Mouse (Mus musculus) C2C12 (cell line): ENCODE measurements around the gene Duxbl2. TPM values are rescaled to one million over a fixed set of nuclear protein-coding genes. Genes with fewer than 3 reads are reported as not detected.
"Not testable (repeated sequence)": the region's sequence is repeated elsewhere in the genome, so short reads cannot be mapped to it uniquely, and the experiment has no call there.

Experiments used
- H3K27me3 ChIP-seq: one replicate; pipeline ENCODE4 v1.6.1; 2011; ENCODE audit not compliant: control insufficient read depth, insufficient read depth, insufficient read length
- H3K36me3 ChIP-seq: one replicate; pipeline ENCODE4 v1.6.1; 2011; ENCODE audit not compliant: control insufficient read depth, insufficient read depth
- H3K4me3 ChIP-seq: one replicate; pipeline ENCODE4 v1.5.1; 2011; ENCODE audit warnings: mild to moderate bottlenecking, control low read depth; ENCODE audit not compliant: poor library complexity, insufficient read depth, severe bottlenecking
- H3K79me2 ChIP-seq: one replicate; pipeline ENCODE4 v1.6.1; 2011; ENCODE audit not compliant: control insufficient read depth, insufficient read depth
- H3K79me3 ChIP-seq: one replicate; pipeline ENCODE4 v1.6.1; 2011; ENCODE audit warnings: low read depth, control low read depth
- H3ac ChIP-seq: one replicate; pipeline ENCODE3; 2011; ENCODE audit warnings: low read depth; ENCODE audit not compliant: control insufficient read depth, insufficient read length
- long read RNA-seq, 2 experiments: library from polyadenylated mRNA; unstranded; transcript quantifications; one replicate each; pipeline ENCODE4 v2.0.0; 2019 to 2020
- polyA plus RNA-seq: library from polyadenylated mRNA; unstranded; fragments of >200 nt; fragmentation: generic; extraction: Trizol; gene quantifications from one replicate; pipeline ENCODE4 v1.2.1, GENCODE M21; 2012; ENCODE audit warnings: missing spikeins

Duxbl2 gene
- not detected for polyA plus RNA-seq
- long read RNA-seq, experiment 1: 0 reads
- long read RNA-seq, experiment 2: 0 reads

DNA sequence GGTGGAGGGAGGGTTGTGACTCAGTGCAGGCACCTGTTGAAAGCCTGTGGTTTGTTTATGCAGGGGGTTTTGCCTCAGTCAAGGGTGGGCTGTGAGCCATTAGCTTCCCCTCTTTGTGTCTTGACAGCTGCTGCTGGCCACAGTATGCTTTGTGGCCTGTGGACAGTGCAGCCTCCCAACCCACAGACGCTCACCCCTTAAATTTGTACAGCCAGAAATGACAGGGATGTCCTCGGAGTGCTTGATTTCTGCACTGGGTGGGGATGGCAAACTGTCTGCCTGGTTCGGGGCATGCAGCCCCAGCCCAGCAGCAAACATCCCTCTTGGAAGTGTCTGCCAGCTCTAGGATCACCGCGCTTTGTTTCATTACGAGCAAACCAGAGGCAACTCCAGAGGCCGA is at the start of gene Duxbl2:
Gene Duxbl2 (plus strand): TSS at position 200 of the 400 bp plus-strand sequence.
- not testable (repeated sequence) for H3K79me2 ChIP-seq, H3K4me3 ChIP-seq, H3K27me3 ChIP-seq, H3K79me3 ChIP-seq, H3ac ChIP-seq, H3K36me3 ChIP-seq

DNA sequence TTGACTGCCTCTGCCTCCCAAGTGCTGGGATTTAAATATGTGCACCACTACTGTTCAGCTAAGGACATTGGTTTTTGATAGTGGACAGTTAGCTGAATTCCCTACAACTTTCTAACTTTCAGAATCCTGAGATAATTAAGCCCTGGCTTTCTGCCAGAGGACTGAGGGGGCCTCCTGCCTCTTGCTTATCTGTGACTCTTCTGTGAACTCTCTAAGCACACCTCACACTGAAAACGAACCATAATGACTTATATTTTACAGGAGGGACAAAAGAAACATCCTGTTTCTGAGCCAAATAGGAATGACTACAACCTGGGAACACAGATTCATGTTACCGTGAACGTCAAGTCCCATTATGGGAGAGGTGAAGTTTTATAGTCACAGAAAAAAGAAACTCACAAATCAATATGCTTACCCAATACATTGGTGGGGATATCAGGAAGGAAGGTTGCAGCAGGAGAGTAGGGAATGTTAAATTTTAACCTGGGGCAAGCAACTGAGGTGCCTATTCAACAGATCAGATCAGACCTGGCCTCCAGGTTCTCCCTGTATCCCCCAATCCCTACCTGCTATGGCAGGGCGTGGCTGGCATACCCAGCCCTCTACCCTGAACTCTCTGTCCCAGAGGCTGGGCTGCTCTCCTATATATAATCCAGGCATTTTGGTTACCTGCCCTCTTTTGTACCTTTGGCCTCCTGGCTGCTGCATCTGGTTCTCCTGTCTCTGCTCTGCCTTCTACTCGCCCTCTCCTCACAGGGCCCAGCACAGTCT is 41.3 kb upstream of the Duxbl2 start:
- not testable (repeated sequence) for H3K79me3 ChIP-seq, H3K36me3 ChIP-seq, H3ac ChIP-seq, H3K4me3 ChIP-seq, H3K27me3 ChIP-seq, H3K79me2 ChIP-seq

DNA sequence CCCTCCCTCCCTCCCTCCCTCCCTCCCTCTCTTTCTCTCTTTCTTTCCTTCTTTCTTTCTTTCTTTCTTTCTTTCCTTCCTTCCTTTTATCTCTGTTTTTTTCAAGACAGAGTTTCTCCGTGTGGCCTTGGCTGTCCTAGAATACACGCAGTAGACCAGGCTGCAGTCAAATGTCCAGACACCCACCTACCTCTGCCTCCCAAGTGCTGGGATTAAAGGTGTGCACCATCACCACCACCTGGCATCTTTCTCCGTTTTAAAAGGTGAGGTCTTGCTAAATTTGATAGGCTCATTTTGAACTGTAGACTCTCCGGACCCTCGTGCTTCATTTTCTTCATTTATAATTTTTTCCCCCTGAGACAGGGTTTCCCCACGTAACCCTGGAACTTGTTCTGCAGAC is 36.9 kb upstream of the Duxbl2 start, which contains the start of gene Cphx2:
Gene Cphx2 (plus strand): TSS at position 301 of the 400 bp plus-strand sequence.
- not testable (repeated sequence) for H3K27me3 ChIP-seq, H3ac ChIP-seq, H3K4me3 ChIP-seq, H3K79me3 ChIP-seq, H3K79me2 ChIP-seq, H3K36me3 ChIP-seq

DNA sequence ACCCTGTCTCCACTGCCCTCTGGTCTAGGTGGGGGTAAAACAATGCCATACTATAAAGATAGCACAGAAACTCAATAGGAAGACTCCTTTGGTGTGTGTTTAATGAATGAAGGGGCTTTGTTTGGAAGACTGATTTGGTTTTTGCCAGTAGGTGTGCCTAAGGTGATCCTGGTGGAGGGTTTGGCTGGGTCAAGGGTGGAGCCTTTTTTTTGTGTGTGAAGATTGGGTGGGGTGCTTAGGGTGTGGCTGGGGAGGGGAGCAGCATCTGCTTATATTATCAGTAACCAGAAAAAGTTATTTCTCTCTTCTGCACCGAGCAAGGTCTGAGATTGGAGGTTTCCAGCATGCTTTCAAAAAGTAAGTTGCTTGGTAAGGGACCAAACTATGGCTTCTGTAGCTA is 36.2 kb upstream of the Duxbl2 start, which contains the start of gene Cphx3:
Gene Cphx3 (plus strand): TSS at position 301 of the 400 bp plus-strand sequence.
- not testable (repeated sequence) for H3K4me3 ChIP-seq, H3K27me3 ChIP-seq, H3K36me3 ChIP-seq

DNA sequence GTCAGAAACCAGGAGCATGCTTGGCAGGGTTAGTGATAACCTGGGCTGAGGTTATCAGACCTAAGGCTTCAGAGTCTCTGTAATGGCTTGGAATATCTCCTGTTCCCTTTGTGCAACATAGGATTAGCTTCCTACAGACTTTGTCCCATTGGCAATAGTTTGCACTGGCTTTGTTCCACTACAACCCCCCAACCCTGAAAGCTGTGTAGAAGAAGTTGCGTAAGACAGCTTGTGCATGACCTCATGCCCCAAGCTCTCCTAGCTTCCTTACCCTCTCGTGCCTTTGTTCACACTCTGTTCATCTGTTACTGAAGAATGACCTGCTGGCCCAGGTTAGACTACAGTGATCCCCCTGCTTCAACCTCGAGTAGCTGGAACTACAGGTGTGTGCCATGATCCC is 20.5 kb upstream of the Duxbl2 start:
- H3K79me3 ChIP-seq, H3K4me3 ChIP-seq, H3K79me2 ChIP-seq, H3K36me3 ChIP-seq, H3ac ChIP-seq, H3K27me3 ChIP-seq: not testable (repeated sequence)

More for the DNA sequence above, 36.2 kb upstream of the Duxbl2 start, which contains the start of gene Cphx3:
- not testable (repeated sequence) for H3K79me2 ChIP-seq, H3K79me3 ChIP-seq, H3ac ChIP-seq

DNA sequence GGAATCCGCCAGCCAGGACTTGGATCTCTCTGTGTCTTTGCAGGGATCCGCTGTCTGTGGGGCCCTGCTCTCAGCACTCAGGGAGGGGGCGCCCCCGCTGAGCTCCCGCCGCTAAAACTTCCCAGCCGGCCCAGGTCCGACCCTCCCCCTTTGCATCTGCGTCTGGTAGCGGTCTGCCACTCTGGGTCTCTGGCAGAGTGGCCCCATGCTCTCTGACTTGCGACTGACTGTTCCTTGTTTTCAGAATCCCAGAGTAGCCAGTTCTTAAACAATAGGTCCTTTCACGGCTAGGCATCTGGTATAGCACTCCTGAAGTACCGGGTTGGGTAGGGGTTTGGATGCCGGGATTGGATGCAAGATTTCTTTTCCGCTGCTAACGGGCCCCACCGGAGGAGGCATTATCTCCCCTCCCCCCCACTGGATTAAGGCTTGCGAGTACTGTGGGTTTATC is 426 bp downstream of the Duxbl2 start:
- H3K79me3 ChIP-seq, H3K79me2 ChIP-seq, H3K27me3 ChIP-seq, H3ac ChIP-seq, H3K36me3 ChIP-seq, H3K4me3 ChIP-seq: not testable (repeated sequence)

DNA sequence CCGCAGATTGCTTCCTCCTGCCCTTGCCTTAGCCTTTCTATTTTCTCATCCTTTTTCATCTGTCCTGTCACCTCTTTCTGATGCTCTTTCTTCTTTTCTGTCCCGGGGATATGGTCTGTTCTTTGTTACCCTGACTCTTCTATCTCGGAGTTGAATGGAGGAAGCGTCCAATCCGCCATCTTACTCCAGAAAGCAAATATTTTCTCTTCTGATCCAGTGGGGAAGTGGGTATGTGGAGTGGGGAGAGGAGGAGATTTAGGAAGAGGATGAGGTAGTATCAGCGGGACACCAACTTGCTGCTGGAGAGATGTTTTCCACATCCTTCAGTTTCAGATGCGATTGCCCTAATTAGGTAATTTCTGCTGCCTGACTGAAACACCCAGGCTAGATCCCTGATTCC is 946 bp downstream of the Duxbl2 start:
- H3K79me2 ChIP-seq, H3K4me3 ChIP-seq, H3ac ChIP-seq, H3K36me3 ChIP-seq, H3K79me3 ChIP-seq, H3K27me3 ChIP-seq: not testable (repeated sequence)

DNA sequence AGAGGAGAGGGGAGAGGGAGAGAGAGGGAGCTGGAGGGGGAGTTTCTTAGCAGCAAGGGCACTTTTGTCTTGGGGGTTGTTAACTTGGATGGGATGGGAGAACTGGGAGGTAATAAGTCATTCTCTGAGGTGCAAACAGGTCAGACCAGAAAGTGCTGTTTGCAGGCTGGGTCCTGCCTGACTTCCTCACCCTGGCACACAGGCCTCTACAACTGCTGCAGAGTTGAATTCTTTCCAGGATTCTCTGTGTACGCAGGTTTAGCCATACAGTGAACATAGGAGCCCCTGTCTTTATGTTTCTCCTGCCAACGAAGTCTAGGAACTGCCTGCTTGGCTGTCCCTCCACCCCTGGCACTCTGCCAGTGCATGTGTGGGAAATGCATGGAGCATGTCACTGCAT is 28.9 kb downstream of the Duxbl2 start:
- not testable (repeated sequence) for H3K27me3 ChIP-seq, H3K36me3 ChIP-seq, H3K4me3 ChIP-seq

DNA sequence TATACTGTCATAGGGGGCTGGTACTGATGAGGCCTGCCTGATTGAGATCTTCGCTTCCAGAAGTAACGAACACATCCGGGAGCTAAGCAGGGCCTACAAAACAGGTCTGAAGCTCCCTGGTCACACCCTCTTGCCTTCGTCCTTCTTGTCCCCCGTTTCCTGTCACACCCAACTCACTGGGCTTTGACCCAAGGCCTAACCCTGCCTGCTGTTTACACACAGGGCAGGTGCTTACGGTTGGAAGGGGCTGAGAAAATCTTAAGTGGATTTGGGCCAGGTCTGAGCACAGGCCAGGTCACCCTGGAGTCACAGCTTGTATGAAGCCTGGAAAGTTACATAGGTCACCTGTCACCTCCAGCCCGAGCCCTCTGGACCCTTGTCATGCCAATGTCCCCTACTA is 37.9 kb downstream of the Duxbl2 start:
- not testable (repeated sequence) for H3K36me3 ChIP-seq, H3K27me3 ChIP-seq, H3K79me3 ChIP-seq, H3ac ChIP-seq, H3K4me3 ChIP-seq, H3K79me2 ChIP-seq

More for the DNA sequence above, 28.9 kb downstream of the Duxbl2 start:
- not testable (repeated sequence) for H3K79me2 ChIP-seq, H3ac ChIP-seq, H3K79me3 ChIP-seq

DNA sequence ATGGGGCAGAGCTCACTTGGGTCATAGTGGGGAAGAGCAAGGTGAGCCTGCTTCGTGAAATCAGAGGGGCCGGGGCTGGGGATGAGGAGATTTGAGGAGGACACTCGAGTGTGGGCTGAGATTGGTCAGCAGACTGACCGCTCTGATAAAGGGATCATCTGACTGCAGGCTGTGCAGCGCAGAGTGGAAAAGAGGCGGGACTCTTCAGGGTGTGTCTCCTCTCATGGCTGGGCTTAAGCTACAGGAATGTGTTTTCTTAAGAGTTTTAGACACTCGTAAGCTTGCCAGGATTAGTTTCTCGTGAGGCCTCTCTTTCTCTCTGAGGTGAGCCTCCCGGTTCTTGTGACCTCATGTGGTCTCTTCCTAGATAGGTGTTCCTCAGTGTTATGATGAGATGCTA is 43.0 kb downstream of the Duxbl2 start:
- H3K79me2 ChIP-seq, H3ac ChIP-seq, H3K27me3 ChIP-seq, H3K36me3 ChIP-seq, H3K4me3 ChIP-seq, H3K79me3 ChIP-seq: not testable (repeated sequence)

DNA sequence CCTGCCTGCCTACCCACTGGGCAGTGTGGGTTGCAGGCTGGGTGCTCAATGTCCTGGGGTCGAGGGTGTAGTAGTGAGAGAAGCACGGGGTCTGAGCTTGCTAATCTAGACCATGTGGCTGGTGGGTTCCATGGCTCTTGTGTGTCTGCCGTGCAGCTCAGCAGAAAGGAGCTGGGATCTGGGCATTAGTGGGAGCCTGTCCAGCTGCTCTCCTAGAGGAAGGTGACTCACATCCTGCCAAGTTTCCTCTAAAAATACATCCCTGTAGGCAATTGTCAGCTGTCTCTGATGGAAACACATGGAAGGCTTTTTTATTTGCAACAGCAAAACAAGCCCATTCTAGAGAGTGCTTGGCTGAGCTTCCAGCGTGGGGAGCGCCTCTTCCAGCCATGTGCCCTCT is 44.3 kb downstream of the Duxbl2 start:
- H3K79me2 ChIP-seq, H3K79me3 ChIP-seq, H3ac ChIP-seq, H3K27me3 ChIP-seq, H3K4me3 ChIP-seq, H3K36me3 ChIP-seq: not testable (repeated sequence)

DNA sequence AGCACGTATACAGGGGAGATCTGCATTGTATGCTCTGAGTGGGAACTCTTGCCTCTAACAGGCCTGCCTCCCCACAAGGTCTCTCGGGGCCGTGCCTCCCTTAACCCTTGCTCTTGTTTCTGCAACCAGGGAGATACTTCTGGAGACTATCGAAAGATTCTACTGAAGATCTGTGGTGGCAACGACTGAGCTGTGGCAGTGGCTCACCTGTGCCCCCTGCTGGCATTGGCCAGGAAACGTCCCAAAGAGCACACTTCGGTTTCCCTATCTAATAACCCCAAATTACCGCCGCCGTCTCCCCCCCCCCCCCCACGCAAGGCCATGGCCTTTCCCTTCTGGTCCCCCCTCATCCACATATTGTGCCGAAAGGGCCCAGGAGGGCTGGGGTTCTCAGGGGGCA is 47.1 kb downstream of the Duxbl2 start:
- not testable (repeated sequence) for H3ac ChIP-seq, H3K27me3 ChIP-seq, H3K79me3 ChIP-seq, H3K79me2 ChIP-seq, H3K36me3 ChIP-seq, H3K4me3 ChIP-seq
